Mouse (Mus musculus) Muller cell, postnatal 12 days (primary cell): ENCODE data around the gene Hes6.
A peak's percentile ranks its signal among the peaks of the same experiment; 100 is the strongest.

Experiments
- DNase-seq: peaks from one replicate; pipeline ENCODE4 v3.0.0-alpha.2; 2015; ENCODE audit errors: inconsistent ontology term

Hes6 gene

GRCm38 (mm10) chr1:91405406-91406169 lies 8.2 kb downstream of the Hes6 start:
- DNase-seq = no peak

DNA sequence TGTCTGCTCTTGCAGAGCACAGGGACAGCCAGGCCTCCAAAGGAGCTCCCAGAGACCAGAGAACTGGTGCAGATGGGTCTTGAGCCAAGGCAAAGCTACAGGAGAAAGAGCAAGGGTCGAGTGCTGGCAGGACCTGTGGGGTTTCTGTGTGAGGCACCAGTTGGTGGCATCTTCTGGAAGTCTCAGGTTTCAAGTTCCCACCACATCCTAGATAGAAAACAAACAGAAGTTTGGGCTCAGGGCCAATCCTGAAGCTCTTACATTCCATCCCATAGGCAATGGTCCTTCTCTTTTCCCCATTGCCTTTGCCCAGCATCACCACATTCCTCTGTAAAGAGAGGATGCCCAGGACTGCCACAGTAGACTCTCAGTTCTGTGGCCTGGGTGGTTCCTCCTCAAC lies 8.9 kb downstream of the Hes6 start:
- DNase-seq = peak; percentile 47

- DNase-seq = peak; percentile 95
Measured at GRCm38 (mm10) chr1:91398260-91399062, 15.4 kb downstream of the Hes6 start, which contains the start of gene Ilkap. Gene Ilkap (minus strand): TSS chr1:91398815.

GRCm38 (mm10) chr1:91397927-91398259 lies 15.9 kb downstream of the Hes6 start:
- no peak for DNase-seq

DNA sequence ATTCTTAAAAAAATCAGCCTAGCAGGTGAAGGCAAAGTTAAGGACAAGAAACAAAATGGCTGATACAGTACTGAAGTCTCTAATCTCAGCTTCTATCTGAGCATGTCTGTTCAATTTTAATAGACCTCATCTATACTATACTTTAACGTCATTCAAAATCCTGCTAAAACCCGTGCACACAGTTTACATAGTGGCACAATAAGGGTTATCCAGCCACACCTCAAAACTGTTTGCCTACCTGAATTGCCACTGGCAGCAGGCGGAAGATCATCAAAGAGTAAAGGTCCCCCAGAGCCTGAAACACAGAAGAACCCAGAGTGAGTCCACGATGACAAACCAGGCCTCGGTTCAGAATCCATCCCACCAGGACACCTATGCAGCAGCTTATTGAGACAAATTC lies 23.5 kb downstream of the Hes6 start:
- DNase-seq = no peak

- DNase-seq = no peak
Measured at GRCm38 (mm10) chr1:91381091-91381471, 32.8 kb downstream of the Hes6 start.

GRCm38 (mm10) chr1:91380453-91381090 lies 33.3 kb downstream of the Hes6 start:
- DNase-seq = peak; percentile 48

DNA sequence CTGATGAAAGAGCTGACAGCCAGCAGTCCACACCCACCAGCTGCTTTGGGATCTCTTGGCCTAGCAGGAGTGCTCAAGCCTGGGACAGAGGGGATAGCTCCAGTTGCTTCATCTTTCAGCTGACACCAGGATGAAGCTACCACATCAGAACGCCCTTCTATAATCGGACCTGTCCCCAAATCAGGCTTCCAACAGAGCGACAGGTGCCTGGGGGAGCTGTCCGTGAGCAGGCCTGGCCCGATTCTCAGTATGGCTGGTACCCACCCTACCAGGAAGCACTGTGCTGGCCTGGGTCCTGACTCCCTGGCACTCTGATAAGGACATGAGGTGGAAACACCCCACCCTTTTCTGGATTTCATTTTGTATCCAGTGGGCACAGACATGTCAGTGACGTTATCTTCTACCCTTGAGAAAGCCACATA lies 40.4 kb downstream of the Hes6 start:
- DNase-seq = no peak

- no peak for DNase-seq
Measured at GRCm38 (mm10) chr1:91370055-91370454, 43.8 kb downstream of the Hes6 start.

DNA sequence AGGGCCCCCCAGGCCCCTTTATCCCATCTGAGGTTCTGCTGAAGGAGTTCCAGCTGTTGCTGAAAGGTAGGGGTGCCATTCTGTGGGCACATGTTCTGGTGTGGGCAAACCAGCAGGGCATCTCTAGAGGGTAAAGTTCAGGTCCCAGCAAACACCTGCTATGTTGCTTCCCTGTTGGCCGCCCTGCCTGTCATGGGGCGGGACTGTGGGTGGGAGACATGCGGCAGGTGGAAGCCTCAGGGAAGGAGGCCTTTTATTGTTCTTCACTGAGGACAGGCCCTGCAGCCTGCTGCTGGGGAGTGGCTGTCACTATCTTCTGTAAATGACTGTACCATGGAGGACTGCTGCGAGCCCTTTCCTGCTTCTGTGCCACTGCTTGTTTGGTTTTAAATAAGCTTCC lies 44.4 kb downstream of the Hes6 start:
- DNase-seq = no peak

- no peak for DNase-seq
Measured at GRCm38 (mm10) chr1:91367295-91367694, 46.5 kb downstream of the Hes6 start.

DNA sequence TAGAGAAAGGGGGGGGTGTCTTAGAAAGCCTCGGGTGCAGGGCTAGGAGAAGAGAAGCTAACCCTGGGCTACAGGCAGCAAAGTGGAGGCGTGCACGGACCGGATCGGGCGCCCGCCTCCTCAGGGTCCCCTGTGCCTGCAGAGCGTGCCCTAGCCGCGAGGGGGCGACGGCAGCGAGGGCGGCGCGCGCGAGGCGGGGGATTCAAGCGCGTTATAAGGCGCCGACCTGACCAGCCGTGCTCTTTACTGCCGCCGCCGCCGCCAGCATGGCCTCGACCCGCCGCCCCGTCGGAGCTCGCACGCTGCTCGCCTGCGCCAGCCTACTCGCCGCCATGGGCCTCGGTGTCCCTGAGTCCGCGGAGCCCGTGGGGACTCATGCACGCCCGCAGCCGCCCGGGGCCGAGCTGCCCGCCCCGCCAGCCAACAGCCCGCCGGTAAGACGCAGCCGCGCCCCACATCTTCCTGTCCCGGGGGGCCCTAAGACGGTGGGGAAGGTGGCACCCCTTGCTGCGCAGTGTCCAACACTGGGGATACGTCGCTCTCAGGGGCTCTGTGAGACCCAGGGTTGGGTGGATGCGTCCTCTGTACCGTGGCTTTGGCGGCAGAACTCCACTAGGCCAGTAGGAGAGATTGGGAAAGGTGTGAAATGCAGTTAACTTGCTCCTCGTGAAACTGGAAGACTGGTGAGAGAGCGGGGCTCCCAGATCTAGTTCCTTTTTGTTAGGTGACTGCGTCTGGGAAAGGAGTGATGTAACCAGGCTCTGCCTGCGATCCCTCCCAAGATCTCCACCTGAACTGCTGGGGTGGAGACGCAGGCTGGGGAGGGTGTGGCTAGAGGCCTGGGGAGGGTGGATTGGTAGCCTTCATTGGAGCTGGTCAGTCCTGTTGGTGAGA lies 47.4 kb downstream of the Hes6 start, which contains the start of gene Erfe:
Gene Erfe, plus strand, starts transcription at position 216 of the 894 bp plus-strand sequence.
- DNase-seq = peak; percentile 72

GRCm38 (mm10) chr1:91365816-91366214 lies 48.0 kb downstream of the Hes6 start:
- DNase-seq = no peak

DNA sequence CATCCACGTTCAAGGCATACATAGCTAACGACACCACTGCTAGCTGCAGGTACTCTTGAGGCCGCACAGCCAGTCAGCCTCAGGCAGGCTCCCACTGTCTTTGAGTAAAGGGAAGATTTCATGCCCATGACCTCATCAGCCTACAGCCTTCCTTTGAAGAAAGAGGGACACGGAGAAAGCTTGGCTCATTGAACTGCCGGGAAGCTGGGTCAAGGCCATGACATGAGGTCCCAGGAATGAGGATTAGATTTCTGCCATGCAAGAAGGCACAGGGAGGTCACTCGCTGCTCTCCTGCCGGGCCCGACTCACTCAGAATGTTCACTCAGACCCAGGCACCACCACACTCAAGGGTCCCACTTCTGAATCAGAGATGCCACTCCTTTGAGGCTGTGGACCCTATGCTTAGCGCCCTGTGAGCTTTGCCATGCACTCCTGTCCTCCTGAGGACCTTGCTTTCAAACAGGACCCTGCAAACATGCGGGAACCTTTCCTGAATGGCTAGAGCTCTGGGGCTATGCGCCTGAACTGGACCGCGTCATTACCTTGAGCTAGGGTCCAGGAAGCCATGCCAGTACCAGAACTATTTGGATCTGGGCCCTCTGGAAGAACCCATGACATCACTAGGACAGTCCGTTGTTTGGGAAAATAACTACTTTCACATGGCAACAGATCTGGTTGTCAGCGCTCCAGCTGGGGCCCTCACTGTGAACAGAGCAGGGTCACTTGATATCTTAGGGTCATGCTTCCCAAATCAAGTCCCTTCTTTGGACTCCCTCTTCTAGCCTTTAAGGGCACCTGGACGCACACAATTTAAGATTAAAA lies 48.8 kb downstream of the Hes6 start:
- DNase-seq = no peak

DNA sequence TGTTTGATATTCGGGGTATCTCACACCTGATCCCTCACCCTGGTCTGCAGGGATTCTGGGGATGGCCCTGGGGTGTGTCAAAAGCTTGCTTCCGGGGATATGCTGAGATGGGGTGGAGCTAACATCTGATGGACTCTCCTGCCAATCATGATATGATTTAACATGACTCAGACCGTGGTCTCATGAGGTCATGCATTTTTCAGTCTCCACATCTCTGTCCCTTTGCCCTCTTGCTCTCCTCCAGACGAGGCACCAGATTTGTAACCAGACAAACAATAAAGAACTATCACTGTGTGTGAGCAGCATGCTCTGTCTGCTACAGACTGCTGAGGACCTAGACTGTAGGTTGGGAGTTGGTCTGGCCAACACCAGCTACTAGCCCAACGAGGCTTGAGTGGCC lies 51.7 kb downstream of the Hes6 start:
- peak; percentile 12 for DNase-seq
